Mouse (Mus musculus) MEL (cell line): ENCODE data around the gene Cdk18. TPM values are rescaled to one million over a fixed set of nuclear protein-coding genes. Genes with fewer than 3 reads are reported as not detected.

Experiments
- DNase-seq: peaks from one replicate; pipeline ENCODE4 v3.0.0; 2011; ENCODE audit warnings: low read depth, low spot score
- H3K27ac ChIP-seq: 2 replicates; pipeline ENCODE4 v1.5.1; 2012; ENCODE audit warnings: low read depth, mild to moderate bottlenecking, control low read depth, low read length, moderate library complexity; ENCODE audit not compliant: control insufficient read depth
- H3K27me3 ChIP-seq, 2 experiments: fragments of 150-350 bp in 1 of 2; sonication (generic) in 1 of 2; 2 replicates each; pipeline ENCODE4 v1.6.1; 2012; ENCODE audit warnings: low read length in 2 of 2, mild to moderate bottlenecking in 2 of 2, improper control_type of control experiment in 1 of 2, moderate library complexity in 1 of 2; ENCODE audit not compliant: insufficient read depth in 2 of 2, control insufficient read depth in 1 of 2
- H3K36me3 ChIP-seq, 2 experiments: 2 replicates each; pipeline ENCODE4 v1.6.1; 2012 to 2014; ENCODE audit warnings: low read length in 2 of 2, improper control_type of control experiment in 1 of 2, inconsistent platforms in 1 of 2, mild to moderate bottlenecking in 1 of 2; ENCODE audit not compliant: insufficient read depth in 2 of 2, control insufficient read depth in 1 of 2
- H3K4me1 ChIP-seq, 2 experiments: fragments of 150-350 bp in 1 of 2; sonication (generic) in 1 of 2; 2 replicates each; pipeline ENCODE4 v1.6.1; 2012; ENCODE audit warnings: low read length in 2 of 2, improper control_type of control experiment in 1 of 2, mild to moderate bottlenecking in 1 of 2; ENCODE audit not compliant: insufficient read depth in 2 of 2, control insufficient read depth in 1 of 2
- H3K4me3 ChIP-seq, 2 experiments: fragments of 150-350 bp in 1 of 2; sonication (generic) in 1 of 2; 2 replicates each; pipeline ENCODE4 v1.5.1; 2012; ENCODE audit warnings: low read depth in 2 of 2, low read length in 2 of 2, mild to moderate bottlenecking in 2 of 2, moderate library complexity in 2 of 2, control low read depth in 1 of 2, improper control_type of control experiment in 1 of 2; ENCODE audit not compliant: control insufficient read depth in 1 of 2, insufficient read depth in 1 of 2
- H3K79me2 ChIP-seq: 2 replicates; pipeline ENCODE4 v1.6.1; 2012; ENCODE audit warnings: mild to moderate bottlenecking, low read length, moderate library complexity; ENCODE audit not compliant: control insufficient read depth, poor library complexity, insufficient read depth
- H3K9ac ChIP-seq: 2 replicates; pipeline ENCODE4 v1.6.1; 2012; ENCODE audit warnings: low read depth, mild to moderate bottlenecking, control low read depth, low read length, moderate library complexity; ENCODE audit not compliant: control insufficient read depth, poor library complexity, severe bottlenecking
- H3K9me3 ChIP-seq: fragments of 150-350 bp; sonication (generic); replicated peaks from 2 replicates; pipeline ENCODE4 v1.6.1; 2012; ENCODE audit warnings: mild to moderate bottlenecking, low read length, improper control_type of control experiment, moderate library complexity; ENCODE audit not compliant: insufficient read depth
- CTCF ChIP-seq, 3 experiments: IDR thresholded peaks in 2 of 3; conservative IDR thresholded peaks in 1 of 3; 2 replicates each; pipeline ENCODE4 v1.5.1; 2011 to 2012; ENCODE audit warnings: low read length in 3 of 3, low read depth in 2 of 3, mild to moderate bottlenecking in 2 of 3, improper control_type of control experiment in 1 of 3, inconsistent platforms in 1 of 3, mixed read lengths in 1 of 3, moderate library complexity in 1 of 3; ENCODE audit not compliant: control insufficient read depth in 1 of 3, insufficient read depth in 1 of 3, poor library complexity in 1 of 3, severe bottlenecking in 1 of 3
- EP300 ChIP-seq, 2 experiments: IDR thresholded peaks; 2 replicates each; pipeline ENCODE4 v1.6.1; 2011; ENCODE audit warnings: improper control_type of control experiment in 2 of 2, low read length in 2 of 2, low read depth in 1 of 2, mild to moderate bottlenecking in 1 of 2
- ETS1 ChIP-seq: IDR thresholded peaks from 2 replicates; pipeline ENCODE4 v1.6.1; 2012; ENCODE audit warnings: low read depth, mild to moderate bottlenecking, inconsistent platforms, low read length, improper control_type of control experiment, moderate library complexity
- GATA1 ChIP-seq: IDR thresholded peaks from 2 replicates; pipeline ENCODE4 v1.6.1; 2011; ENCODE audit warnings: low read depth, low read length, improper control_type of control experiment
- MAFK ChIP-seq: IDR thresholded peaks from 2 replicates; pipeline ENCODE4 v1.6.1; 2011; ENCODE audit warnings: low read depth, mild to moderate bottlenecking, low read length, improper control_type of control experiment, borderline replicate concordance
- MAX ChIP-seq: IDR thresholded peaks from 2 replicates; pipeline ENCODE4 v1.6.1; 2011; ENCODE audit warnings: low read length, improper control_type of control experiment
- MAZ ChIP-seq: IDR thresholded peaks from 2 replicates; pipeline ENCODE4 v1.6.1; 2012; ENCODE audit warnings: low read depth, mild to moderate bottlenecking, inconsistent platforms, low read length, improper control_type of control experiment
- MEF2A ChIP-seq: IDR thresholded peaks from 2 replicates; pipeline ENCODE4 v1.6.1; 2014; ENCODE audit warnings: low read depth, mild to moderate bottlenecking, inconsistent platforms, low read length, improper control_type of control experiment; ENCODE audit not compliant: poor library complexity, insufficient replicate concordance, severe bottlenecking; ENCODE audit errors: extremely low read depth
- MXI1 ChIP-seq: IDR thresholded peaks from 2 replicates; pipeline ENCODE4 v1.6.1; 2011; ENCODE audit warnings: mild to moderate bottlenecking, low read depth, low read length, improper control_type of control experiment
- POLR2A ChIP-seq, 2 experiments: IDR thresholded peaks; 2 replicates each; pipeline ENCODE4 v1.6.1; 2011 to 2012; ENCODE audit warnings: low read length in 2 of 2, mild to moderate bottlenecking in 2 of 2, control low read depth in 1 of 2, improper control_type of control experiment in 1 of 2, low read depth in 1 of 2, moderate library complexity in 1 of 2; ENCODE audit not compliant: control insufficient read depth in 1 of 2, insufficient read depth in 1 of 2, poor library complexity in 1 of 2
- RCOR1 ChIP-seq: IDR thresholded peaks from 2 replicates; pipeline ENCODE4 v1.6.1; 2012; ENCODE audit warnings: low read depth, mild to moderate bottlenecking, inconsistent platforms, low read length, improper control_type of control experiment
- TAL1 ChIP-seq: IDR thresholded peaks from 2 replicates; pipeline ENCODE4 v1.6.1; 2012; ENCODE audit warnings: mild to moderate bottlenecking, inconsistent platforms, low read length, moderate library complexity, mixed read lengths
- TCF12 ChIP-seq: IDR thresholded peaks from 2 replicates; pipeline ENCODE4 v1.6.1; 2014; ENCODE audit warnings: low read depth, mild to moderate bottlenecking, inconsistent platforms, low read length, improper control_type of control experiment, moderate library complexity
- UBTF ChIP-seq: IDR thresholded peaks from 2 replicates; pipeline ENCODE4 v1.6.1; 2012; ENCODE audit warnings: low read depth, mild to moderate bottlenecking, inconsistent platforms, low read length, improper control_type of control experiment, moderate library complexity, borderline replicate concordance; ENCODE audit not compliant: insufficient read depth
- ZC3H11A ChIP-seq: IDR thresholded peaks from 2 replicates; pipeline ENCODE4 v1.6.1; 2012; ENCODE audit warnings: low read depth, mild to moderate bottlenecking, inconsistent platforms, low read length, improper control_type of control experiment
- ZKSCAN1 ChIP-seq: IDR thresholded peaks from 2 replicates; pipeline ENCODE4 v1.6.1; 2012; ENCODE audit warnings: low read depth, mild to moderate bottlenecking, inconsistent platforms, low read length, improper control_type of control experiment, moderate library complexity
- polyA plus RNA-seq, 2 experiments: library from polyadenylated mRNA; stranded (reverse) in 1 of 2; unstranded in 1 of 2; fragments of >175 nt in 1 of 2; fragments of >200 nt in 1 of 2; gene quantifications; 2 replicates each; pipeline versions ENCODE4 v1.2.1 to v1.2.4; 2012; ENCODE audit warnings: low replicate concordance in 2 of 2, low read depth in 1 of 2; ENCODE audit not compliant: insufficient read length in 2 of 2, insufficient read depth in 1 of 2, missing spikeins in 1 of 2
- total RNA-seq: library from RNA; depleted of rRNA; stranded (reverse); fragments of 300-350 nt; gene quantifications from 2 replicates; pipeline ENCODE4 v1.2.3, GENCODE M21; 2012

Gene Cdk18
- total and polyA plus RNA-seq, 3 experiments = 1.3 to 15.7 TPM; not detected in 1

DNA sequence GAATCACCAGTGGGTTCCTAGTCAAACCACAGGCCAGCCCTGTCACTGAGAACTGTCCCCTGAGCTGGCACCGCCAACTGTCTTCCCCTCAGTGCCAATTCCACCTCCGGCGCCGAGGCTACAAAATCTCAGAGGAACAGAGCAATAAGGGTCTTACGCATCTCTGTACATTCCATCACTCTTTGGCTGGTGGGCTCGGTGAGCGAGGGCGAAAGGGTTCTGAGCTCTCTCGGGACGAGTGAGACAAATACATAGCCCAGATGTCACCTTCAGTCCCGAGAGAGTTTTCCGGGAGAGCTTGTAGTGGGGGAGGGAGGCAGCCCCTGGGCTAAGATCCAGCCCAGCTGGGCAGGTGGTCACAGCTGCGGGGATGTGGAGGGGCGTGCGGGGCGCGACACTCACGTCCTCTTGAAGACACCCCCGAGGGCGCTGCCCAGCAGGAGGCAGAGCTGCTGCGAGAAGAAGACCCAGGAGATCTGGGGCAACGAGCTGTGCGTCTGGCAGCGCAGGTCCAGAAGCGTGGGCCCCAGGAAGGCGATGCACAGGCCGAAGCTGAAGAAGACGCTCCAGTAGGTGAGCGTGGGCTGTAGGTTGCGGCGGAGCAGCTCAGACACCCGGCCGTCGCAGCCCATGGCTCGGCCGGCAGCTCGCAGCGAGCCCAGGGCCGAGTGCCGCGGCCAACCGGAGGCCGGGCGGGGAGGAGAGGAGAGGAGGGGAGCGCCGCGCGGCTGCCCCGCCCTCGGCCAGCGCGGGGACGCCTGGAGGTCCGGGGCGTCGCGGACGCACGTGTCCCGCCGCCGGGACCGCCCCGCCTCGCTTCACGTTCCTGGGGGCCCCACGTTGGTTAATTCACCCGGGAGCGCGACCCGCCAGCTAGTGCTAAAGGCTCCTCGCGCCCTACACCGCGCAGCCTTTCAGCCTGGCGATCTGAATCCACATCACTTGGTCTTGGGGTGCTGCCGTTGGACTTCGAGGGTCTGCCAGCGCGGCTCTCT lies 71.9 kb downstream of the Cdk18 start, which contains the start of gene Mfsd4a:
Gene Mfsd4a, minus strand, starts transcription at position 802 of the 995 bp plus-strand sequence.
- peak; percentile 69; the same call in 1 of the 2 replicates for TF ChIP-seq UBTF
- no peak for TF ChIP-seq MAFK
- peak; percentile 62 for TF ChIP-seq MAX
- no peak for TF ChIP-seq POLR2A (IDR thresholded peaks at IDR 0.05; ENCODE audit: control insufficient read depth in 1 of 2, insufficient read depth in 1 of 2, low read depth in 1 of 2, low read length in 2 of 2, poor library complexity in 1 of 2)
- 0 out of 2 replicates have a peak, but pooled peaks have one; percentile 36 for TF ChIP-seq MAZ
- TF ChIP-seq CTCF (IDR thresholded peaks at IDR 0.05 in 2 of 3, conservative IDR thresholded peaks at IDR 0.05 in 1 of 3; ENCODE audit: control insufficient read depth in 1 of 3, insufficient read depth in 1 of 3, low read depth in 2 of 3, low read length in 3 of 3, poor library complexity in 1 of 3, severe bottlenecking in 1 of 3) = peak in 1 of 3 experiments; percentile 21; a peak in 1 of 6 replicates
- 0 out of 2 replicates have a peak, but pooled peaks have one; percentile 34 for TF ChIP-seq MXI1
- TF ChIP-seq MEF2A = no peak
- peak; percentile 36 for DNase-seq
- Histone ChIP-seq H3K36me3 (peaks cover 0 to 8% of the 10 kb centered on the region in 2 experiments; a peak in 2 of 4 replicates), H3K27ac (no peak within 1 kb of the TSS), H3K4me3 (peak within 1 kb of the TSS; percentile 47 to 58), H3K79me2 (no peaks in the 10 kb centered on the region), H3K27me3 (peaks cover 9 to 11% of the 10 kb centered on the region in 2 experiments), H3K9me3 (no peaks in the 10 kb centered on the region), H3K4me1 (peaks cover 2 to 19% of the 10 kb centered on the region in 2 experiments; a peak in 3 of 4 replicates), H3K9ac (peak within 1 kb of the TSS; percentile 59)

DNA sequence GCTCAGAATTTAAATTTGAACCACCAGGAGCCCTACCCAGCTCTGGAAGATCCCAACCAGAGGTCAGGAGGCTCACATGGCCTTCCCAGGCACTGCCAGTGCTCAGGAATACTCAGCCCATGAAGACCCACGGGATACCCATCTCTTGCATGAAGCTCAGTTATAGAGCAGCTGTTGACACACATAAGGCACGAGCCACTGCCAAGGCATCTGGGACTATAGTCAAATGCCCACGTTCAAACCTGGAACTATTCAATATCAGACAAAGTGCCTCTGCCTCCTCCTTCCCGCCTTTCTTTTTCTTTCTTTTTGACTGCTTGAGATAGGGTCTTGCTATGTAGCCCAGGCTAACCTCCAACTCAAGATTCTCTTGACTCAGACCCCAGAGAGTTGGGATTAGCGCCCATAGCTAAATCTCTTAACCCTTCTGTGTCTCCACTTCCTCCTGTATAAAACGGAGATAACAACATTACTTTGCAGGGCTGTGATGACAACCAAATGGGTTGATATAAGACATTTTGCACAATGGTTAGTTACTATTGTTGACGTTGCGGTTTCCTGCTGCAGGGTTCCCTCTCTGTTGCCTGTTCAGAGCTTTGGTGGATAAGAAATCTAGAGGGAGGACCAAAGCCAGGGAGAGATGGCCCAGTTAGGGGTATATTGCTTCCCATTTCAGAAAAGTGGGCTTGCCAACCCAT lies 73.9 kb downstream of the Cdk18 start:
- H3K79me2 ChIP-seq = no peaks in the 10 kb centered on the region
- H3K9ac ChIP-seq = no peak overlapping the region
- no peak overlapping the region for H3K4me3 ChIP-seq
- TF ChIP-seq ETS1 = peak; percentile 47; the same call in 1 of the 2 replicates
- peak; percentile 52 to 57 for TF ChIP-seq EP300 (IDR thresholded peaks at IDR 0.05; ENCODE audit: low read depth in 1 of 2, low read length in 2 of 2)
- no peak for TF ChIP-seq ZC3H11A
- TF ChIP-seq RCOR1 = peak; percentile 70; the same call in 1 of the 2 replicates
- TF ChIP-seq GATA1 = peak; percentile 64; the same call in 1 of the 2 replicates
- TF ChIP-seq TAL1 = 0 out of 2 replicates have a peak, but pooled peaks have one; percentile 21
- peak; percentile 49 for TF ChIP-seq TCF12
- no peak for TF ChIP-seq ZKSCAN1
- H3K27ac ChIP-seq = no peak overlapping the region
- peaks cover 0 to 8% of the 10 kb centered on the region in 2 experiments; a peak in 2 of 4 replicates for H3K36me3 ChIP-seq
- H3K4me1 ChIP-seq = peaks cover 2 to 20% of the 10 kb centered on the region in 2 experiments; a peak in 3 of 4 replicates
- H3K27me3 ChIP-seq = peaks cover 9 to 11% of the 10 kb centered on the region in 2 experiments
- H3K9me3 ChIP-seq = no peaks in the 10 kb centered on the region
- DNase-seq = peak; percentile 66
